Mouse (Mus musculus): ENCODE results near the gene Slc38a10.

Slc38a10 gene

GRCm38 (mm10) chr11:120151113-120151494 lies at the start of gene Slc38a10:
Gene Slc38a10 (minus strand): TSS chr11:120151346.
- DNase-seq, result peak; percentile 100

- DNase-seq, result no peak
Measured at GRCm38 (mm10) chr11:120200621-120201020, 49.5 kb upstream of the Slc38a10 start.

- no peak for DNase-seq
Measured at GRCm38 (mm10) chr11:120199766-120200165, 48.6 kb upstream of the Slc38a10 start.

GRCm38 (mm10) chr11:120198831-120199230 lies 47.7 kb upstream of the Slc38a10 start:
- no peak for DNase-seq

GRCm38 (mm10) chr11:120190526-120191412 lies 39.6 kb upstream of the Slc38a10 start:
- peak in 1 of 2 experiments; percentile 41 for DNase-seq

DNA sequence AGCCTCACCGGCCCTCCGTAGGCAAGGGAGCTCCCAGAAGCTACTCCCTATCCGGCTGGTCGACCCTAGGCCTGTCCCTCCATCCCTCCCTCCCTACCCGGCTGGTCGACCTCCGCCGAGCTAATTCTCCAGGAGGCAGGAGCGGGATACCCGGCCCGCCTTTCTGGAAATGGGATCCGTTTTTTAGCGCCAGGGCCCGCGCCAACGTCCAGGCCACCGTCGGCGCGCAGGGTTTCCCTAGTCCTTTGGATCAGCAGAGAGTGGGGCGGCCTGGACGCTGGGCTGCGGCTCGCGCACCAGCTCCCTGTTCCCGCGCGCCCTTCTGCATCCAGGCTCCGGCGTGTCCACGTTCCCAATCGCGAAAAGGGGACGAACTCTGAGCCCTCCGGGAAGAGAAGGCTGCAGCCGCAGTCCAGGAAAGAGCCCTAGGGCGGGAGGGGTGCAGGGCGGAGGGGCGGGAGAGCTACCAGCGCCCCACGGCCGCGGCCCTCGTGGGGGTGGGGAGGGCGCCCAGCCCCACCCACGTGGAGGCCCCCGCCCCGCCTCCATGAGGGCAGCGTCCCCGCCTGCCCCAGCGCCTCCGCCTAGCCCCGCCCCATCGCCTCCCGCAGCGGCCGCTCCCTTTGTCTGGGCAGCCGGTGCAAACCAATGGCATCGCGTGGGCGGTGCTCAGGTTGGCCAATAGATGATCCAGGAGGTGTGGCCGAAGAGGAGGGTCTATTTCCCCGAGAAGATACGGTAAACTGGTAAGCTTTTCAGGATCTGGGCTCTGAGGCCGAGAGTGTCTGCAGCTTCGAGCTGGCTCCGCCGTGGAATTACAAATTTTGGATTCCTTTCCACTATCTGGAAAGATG lies 38.5 kb upstream of the Slc38a10 start:
- peak; percentile 99 to 100 for DNase-seq

- DNase-seq, result peak; percentile 76 to 78
Measured at GRCm38 (mm10) chr11:120188481-120189441, 37.6 kb upstream of the Slc38a10 start.

DNA sequence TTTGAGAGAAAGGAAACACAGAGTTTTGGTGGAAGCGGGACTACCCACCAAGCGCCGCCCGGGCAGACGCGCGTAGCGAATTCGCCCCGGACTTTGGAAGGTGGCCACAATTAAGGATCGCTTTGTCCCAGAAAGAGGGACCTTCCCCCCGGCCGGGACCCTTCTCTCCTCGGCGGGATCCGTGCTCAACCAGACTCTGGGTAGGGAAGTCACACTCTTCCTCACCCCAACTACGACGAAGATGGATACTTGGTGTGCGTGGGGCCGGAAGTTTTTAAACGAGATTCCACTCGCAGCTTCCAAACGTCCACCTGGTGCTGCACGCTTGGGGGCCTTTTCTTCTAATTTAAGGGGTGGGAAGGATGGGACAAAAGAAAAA lies 36.9 kb upstream of the Slc38a10 start:
- peak; percentile 58 to 70 for DNase-seq

GRCm38 (mm10) chr11:120187236-120188101 lies 36.3 kb upstream of the Slc38a10 start:
- DNase-seq, result peak; percentile 64 to 67

DNA sequence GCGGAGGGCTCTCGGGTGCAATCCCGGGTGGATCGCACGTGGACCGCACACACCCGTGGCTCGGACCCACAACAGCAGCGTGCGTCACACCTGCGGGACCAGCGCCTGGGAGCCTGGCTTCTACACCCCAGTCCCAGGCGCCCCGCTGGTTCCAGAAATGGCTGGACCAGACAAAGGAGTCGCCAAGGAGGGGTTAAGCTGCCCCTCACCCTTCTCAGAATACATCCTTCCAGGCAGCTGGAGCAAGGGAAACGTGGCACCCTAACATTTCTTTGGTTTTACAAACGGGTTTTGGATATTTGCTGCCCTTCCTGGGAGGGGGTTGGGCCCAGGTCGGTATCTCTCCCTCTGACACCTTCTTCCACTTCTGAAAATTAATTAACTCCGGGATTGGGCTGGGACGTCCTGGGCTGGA lies 35.7 kb upstream of the Slc38a10 start:
- peak; percentile 71 to 77 for DNase-seq

- peak; percentile 17 to 44 for DNase-seq
Measured at GRCm38 (mm10) chr11:120186145-120186740, 35.1 kb upstream of the Slc38a10 start.

DNA sequence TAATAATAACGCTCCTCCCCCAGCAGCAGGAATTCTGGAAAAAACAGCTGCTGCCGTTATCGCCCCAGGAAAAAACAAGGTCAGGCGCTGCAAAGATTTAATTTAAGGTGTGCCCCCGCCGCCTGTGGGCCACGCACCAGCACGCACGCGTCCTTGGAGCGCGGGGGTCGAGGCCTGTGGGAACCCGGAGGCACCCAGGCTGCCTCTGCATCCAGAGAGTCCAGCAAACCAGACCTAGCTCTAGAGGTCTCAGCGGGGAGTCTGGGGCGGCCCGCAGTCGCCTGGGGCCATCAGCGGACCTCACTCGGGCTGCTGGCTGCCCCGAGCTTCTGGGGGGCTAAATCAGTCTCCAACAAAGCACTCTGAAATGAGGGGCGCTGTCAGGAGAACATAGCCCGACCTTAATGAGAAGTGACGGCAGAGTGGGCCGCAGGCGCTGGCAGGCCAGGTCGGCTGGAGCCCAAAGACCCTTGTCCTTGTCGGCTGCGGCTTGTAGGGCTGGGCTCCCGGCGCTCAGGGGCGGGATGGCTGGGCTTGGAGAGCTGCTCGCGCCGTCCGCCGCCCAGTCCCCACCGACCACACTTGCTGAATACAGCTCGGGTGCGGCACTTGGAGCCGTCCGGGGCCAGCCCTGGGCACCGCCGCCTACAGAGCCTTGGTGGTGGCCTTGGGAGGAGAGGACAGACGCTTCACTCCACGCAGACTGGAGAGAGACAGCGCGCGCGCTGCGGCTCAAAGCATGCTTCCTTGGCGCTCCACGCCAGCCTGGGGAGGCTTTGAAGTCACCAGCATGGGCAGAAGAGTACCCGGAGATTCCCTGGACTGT lies 34.4 kb upstream of the Slc38a10 start:
- peak; percentile 61 to 67 for DNase-seq

DNA sequence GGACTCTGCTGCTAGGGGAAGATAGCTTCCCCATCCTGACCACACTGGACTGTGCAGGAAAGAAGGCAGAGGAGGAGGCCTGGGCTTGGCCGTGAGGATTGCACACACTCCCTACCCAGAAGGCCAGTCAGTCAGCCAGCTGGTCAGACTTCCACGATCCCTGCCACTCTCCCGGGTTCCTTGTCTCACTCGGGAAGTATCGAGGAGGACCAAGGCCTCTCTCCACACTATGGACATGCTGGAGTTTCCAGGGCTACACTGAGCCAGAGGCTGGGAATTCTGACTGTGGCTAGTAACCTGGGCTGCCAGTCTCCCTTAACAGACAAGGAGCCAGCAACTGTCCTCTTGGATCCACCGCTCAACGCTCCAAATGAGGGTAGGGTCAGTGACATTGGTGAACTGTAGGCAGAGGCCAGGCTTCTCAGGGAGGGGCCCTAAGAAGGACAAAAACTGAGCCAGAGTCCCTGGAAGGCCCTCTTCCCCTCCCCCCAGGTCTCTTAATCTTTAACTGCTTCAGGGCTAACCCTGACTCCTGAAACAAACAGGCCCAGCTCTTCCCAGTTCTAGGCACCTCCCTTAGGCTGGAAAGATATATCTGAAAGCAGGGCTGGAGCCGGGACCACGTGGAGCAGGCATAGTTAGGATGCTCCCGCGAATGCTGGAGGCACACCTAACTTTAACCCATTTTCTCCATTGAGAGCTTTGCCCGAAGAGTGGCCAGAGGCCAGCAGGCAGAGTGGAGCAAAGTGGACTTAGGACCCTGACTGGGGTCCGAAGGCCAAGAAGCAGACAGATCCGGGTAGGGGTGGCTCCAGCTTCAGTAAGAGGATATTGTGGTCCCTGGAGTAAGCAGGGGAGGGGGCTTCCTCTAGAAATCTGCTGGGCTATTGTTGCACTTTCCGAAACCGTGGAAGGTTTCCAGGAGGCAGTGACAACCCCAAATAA lies 33.5 kb upstream of the Slc38a10 start:
- DNase-seq, result peak; percentile 59 to 61

DNA sequence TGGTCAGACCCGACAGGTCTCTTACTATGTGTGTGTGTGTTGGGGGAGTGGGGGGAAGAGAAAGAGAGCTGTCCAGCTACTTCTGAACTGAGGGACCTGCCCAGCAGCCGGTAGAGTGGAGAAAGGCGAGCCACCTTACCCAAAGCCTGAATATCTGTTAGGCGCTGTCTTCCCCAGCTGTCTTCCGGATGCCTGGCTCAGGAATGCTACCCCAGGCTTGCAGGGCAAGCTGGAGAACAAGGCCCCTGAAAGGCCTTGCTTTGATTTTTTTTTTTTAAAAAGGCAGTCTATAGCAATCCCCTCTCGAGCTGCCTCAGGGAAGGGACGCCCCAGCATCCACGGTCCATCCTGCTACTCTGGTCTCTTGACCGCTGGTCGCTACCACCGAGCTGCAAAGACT lies 32.6 kb upstream of the Slc38a10 start:
- peak in 1 of 2 experiments; percentile 26 for DNase-seq

DNA sequence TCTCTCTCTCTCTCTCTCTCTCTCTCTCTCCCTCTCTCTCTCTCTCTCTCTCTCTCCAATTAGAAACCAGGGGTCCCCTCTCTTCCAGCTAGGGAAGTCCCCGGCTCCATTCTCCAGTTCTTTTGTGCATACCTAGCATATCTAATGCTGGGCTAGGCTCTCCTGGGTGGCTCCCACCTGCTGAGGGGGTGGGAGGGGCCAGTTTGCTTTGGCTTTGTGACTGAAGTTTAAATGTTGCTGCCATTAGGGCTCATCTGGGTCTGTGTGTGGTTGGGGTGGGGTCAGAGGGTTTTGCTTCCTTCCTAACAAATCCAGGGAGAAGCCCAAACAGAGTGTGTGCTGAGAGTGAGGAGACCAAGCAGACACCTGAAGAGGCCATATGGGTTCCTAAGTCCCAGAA lies 32.0 kb upstream of the Slc38a10 start:
- no peak for DNase-seq

GRCm38 (mm10) chr11:120182396-120183030 lies 31.4 kb upstream of the Slc38a10 start:
- peak in 1 of 2 experiments; percentile 37 for DNase-seq

GRCm38 (mm10) chr11:120181379-120181778 lies 30.2 kb upstream of the Slc38a10 start:
- DNase-seq, result no peak

GRCm38 (mm10) chr11:120179374-120179773 lies 28.2 kb upstream of the Slc38a10 start:
- no peak for DNase-seq

All from cerebellum, postnatal 14 days (tissue).